Mouse (Mus musculus) ES-Bruce4 (cell line): ENCODE results near the gene Erg. TPM values are rescaled to one million over a fixed set of nuclear protein-coding genes. Genes with fewer than 3 reads are reported as not detected.

Experiments used
- H3K27ac ChIP-seq: 2 replicates; pipeline ENCODE4 v1.5.1; 2012; ENCODE audit warnings: low read length, inconsistent platforms; ENCODE audit not compliant: insufficient read depth
- H3K27me3 ChIP-seq: 2 replicates; pipeline ENCODE4 v1.6.1; 2012; ENCODE audit warnings: mild to moderate bottlenecking, low read length, inconsistent platforms; ENCODE audit not compliant: control insufficient read depth, poor library complexity, insufficient read depth, severe bottlenecking
- H3K36me3 ChIP-seq: 2 replicates; pipeline ENCODE4 v1.6.1; 2012; ENCODE audit warnings: inconsistent platforms, mild to moderate bottlenecking, low read length, moderate library complexity; ENCODE audit not compliant: control insufficient read depth, poor library complexity, insufficient read depth, severe bottlenecking
- H3K4me1 ChIP-seq: one replicate; pipeline ENCODE4 v1.8.1; 2011; ENCODE audit warnings: low read length; ENCODE audit not compliant: control insufficient read depth, insufficient read depth
- H3K4me3 ChIP-seq: 2 replicates; pipeline ENCODE4 v1.5.1; 2011; ENCODE audit warnings: low read depth, mild to moderate bottlenecking, low read length
- H3K9ac ChIP-seq: 2 replicates; pipeline ENCODE4 v1.6.1; 2012; ENCODE audit warnings: low read depth, mild to moderate bottlenecking, inconsistent platforms; ENCODE audit not compliant: poor library complexity, severe bottlenecking
- H3K9me3 ChIP-seq: replicated peaks from 2 replicates; pipeline ENCODE4 v1.6.1; 2012; ENCODE audit warnings: mild to moderate bottlenecking, low read length, inconsistent platforms; ENCODE audit not compliant: control insufficient read depth, poor library complexity, insufficient read depth, severe bottlenecking
- CTCF ChIP-seq: IDR thresholded peaks from one replicate; pipeline ENCODE4 v1.8.1; 2011; ENCODE audit warnings: low read depth, low read length
- EP300 ChIP-seq: IDR thresholded peaks from 2 replicates; pipeline ENCODE4 v1.6.1; 2011; ENCODE audit warnings: low read depth, low read length; ENCODE audit not compliant: insufficient read depth
- POLR2A ChIP-seq: IDR thresholded peaks from one replicate; pipeline ENCODE4 v1.8.1; 2011; ENCODE audit warnings: low read length; ENCODE audit not compliant: insufficient read depth
- polyA plus RNA-seq: library from polyadenylated mRNA; stranded (reverse); fragments of >200 nt; gene quantifications from 2 replicates; pipeline ENCODE4 v1.2.4, GENCODE M21; 2011; ENCODE audit warnings: low read depth; ENCODE audit not compliant: missing spikeins, insufficient read depth, insufficient read length

The Erg gene
- polyA plus RNA-seq, 1 experiment = 0.28 TPM

DNA sequence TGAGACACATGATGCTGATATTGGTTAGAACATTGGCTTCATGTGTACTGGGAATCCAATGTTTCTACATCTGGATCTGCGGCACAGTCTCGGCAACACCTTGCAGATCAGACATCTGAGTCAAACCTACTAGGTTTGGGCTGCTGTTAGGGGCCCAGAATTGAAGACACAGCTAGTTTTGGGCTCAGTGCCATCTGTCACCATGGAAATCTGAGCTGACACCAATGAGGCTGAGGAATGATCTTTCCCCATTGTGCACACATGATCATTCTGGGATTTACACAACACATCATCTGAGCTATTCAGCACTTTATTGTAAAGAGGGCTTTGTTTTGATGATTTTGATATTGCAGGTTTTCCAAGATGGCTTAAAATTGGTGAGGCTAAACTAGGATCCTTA, 199.4 kb downstream of the Erg start:
- Histone ChIP-seq H3K4me1 (no peaks in the 10 kb centered on the region), H3K27ac (no peak overlapping the region), H3K36me3 (no peaks in the 10 kb centered on the region), H3K9me3 (no peaks in the 10 kb centered on the region), H3K4me3 (no peak overlapping the region), H3K9ac (no peak overlapping the region), H3K27me3 (no peaks in the 10 kb centered on the region)
- TF ChIP-seq EP300 = no peak
- no peak for TF ChIP-seq POLR2A
- TF ChIP-seq CTCF = no peak

DNA sequence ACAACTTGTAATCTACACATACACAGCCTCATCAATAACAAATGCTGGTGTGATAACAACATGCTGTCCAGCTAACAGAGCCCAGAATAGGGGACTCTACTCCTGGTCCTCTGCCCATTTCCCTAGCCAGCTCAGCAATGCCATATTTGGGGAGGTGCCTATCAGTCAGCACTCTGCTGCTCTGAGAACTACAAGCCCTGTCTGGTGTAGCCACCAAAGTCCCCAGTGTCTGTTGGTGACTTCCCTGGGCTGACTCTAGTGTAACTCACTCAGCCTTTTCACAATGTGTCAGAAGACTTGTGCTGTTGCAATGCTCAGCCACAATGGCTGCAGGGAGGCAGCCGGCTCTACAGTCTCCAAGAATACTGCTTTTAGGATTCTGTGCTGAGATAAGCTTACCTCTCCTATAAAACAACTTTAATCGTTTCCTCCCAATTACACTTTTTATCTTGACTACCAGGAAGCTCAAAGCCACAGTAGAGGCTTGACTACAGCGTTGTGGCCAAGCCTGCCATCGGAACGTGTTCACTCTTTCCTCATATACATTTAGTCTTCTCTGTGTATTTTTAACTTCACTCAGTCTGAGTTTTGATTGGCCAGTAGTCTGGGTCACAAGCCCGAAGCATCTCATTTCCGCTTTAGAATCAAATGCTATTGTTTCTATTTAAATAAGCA, 201.0 kb downstream of the Erg start:
- Histone ChIP-seq H3K4me1 (no peaks in the 10 kb centered on the region), H3K9me3 (no peaks in the 10 kb centered on the region), H3K9ac (no peak overlapping the region), H3K27me3 (no peaks in the 10 kb centered on the region), H3K36me3 (no peaks in the 10 kb centered on the region), H3K4me3 (no peak overlapping the region), H3K27ac (no peak overlapping the region)
- TF ChIP-seq EP300 (no peak), CTCF (no peak), POLR2A (no peak)

DNA sequence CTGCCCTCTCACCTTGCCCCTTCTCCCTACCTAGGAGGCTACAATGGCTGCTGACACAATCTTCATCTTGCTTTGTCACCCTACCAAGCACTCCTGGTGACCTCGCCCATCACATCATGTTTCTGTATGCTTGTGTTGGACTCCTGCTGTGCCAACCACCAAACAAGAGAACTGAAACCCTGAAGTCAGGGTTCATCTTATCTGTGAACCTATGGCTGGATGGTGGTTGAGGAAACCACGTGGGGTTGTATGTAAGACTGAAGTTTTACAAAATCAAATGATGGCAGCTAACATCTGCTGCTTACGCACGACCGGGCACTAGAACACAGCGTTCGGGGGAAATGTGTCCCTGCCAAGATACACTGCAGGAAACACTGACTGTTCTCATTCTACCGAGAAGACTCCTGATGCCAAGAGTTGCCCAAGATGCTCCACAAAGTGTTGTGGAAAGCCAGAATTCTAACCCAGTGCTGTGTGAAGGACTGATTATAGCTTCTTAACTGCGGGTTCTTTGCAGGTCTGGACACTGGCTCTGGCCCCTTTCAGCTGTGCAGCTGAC, 201.7 kb downstream of the Erg start:
- Histone ChIP-seq H3K27ac (no peak overlapping the region), H3K36me3 (no peaks in the 10 kb centered on the region), H3K4me3 (no peak overlapping the region), H3K4me1 (no peaks in the 10 kb centered on the region), H3K27me3 (no peaks in the 10 kb centered on the region), H3K9ac (no peak overlapping the region), H3K9me3 (no peaks in the 10 kb centered on the region)
- TF ChIP-seq EP300 (no peak), CTCF (no peak), POLR2A (no peak)

DNA sequence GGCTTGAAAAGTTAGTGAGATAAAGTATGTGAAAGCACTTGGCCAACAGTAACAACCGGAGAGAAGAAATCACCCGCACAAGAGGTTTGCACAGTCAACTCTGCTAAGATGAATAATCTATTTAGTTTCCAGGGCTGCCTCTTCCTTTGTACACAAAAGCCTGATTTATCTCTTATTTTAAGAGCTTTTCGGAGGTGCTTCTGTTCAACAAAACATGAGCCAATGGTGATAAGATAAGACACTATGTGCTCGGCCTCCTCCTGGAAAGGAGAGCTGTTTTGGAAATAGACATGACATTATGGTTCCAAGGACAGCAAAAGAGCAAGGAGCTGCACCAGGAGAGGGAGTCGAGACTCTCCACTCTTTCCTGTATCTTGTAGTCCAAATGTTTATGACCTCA, 204.1 kb downstream of the Erg start:
- no peak overlapping the region for H3K4me3 ChIP-seq
- no peak overlapping the region for H3K9ac ChIP-seq
- TF ChIP-seq EP300 (no peak), CTCF (no peak)
- H3K36me3 ChIP-seq = no peaks in the 10 kb centered on the region
- no peak overlapping the region for H3K27ac ChIP-seq
- no peaks in the 10 kb centered on the region for H3K9me3 ChIP-seq
- H3K27me3 ChIP-seq = no peaks in the 10 kb centered on the region
- no peaks in the 10 kb centered on the region for H3K4me1 ChIP-seq

DNA sequence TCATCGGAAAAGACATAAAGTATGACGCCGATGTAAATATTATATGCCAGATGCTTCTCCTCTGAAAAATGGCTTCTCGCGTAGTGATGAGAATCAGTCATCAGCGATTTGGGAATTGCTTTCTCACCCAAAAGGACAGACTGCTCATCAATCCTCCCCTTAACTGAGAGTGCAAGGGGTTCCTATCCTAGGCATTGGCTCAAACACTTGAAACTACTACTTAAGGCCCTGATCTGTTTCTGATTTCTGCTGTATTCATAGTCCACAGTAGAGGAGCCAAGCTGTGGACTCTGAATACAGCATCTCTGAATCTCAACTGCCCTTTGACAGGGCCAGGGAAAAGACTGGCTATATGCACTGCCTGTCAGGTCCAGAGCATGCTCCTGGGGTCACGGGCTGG, 209.6 kb downstream of the Erg start:
- H3K36me3 ChIP-seq = no peaks in the 10 kb centered on the region
- no peak overlapping the region for H3K27ac ChIP-seq
- no peaks in the 10 kb centered on the region for H3K4me1 ChIP-seq
- no peak overlapping the region for H3K4me3 ChIP-seq
- TF ChIP-seq CTCF = no peak
- TF ChIP-seq EP300 = no peak
- H3K9ac ChIP-seq = no peak overlapping the region
- H3K27me3 ChIP-seq = no peaks in the 10 kb centered on the region
- H3K9me3 ChIP-seq = no peaks in the 10 kb centered on the region

DNA sequence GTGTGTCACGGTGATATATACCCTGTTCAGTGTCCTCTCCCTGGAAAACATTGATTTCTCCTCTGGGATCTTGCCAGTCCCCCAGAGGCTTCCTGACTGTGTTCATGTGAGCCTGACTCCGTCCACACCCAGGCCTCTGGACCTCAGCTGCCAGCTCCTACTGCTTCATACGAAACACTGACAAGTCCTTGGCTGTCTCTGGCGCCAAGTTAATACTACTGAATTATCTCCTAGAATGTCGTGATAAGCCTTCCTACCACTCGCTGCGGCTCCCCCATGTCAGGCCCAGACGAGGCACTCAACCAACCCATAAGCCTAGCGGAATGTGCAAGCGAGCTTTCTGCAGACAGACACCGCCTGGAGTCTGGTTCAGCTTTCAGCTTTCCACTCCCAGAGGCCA, 210.0 kb downstream of the Erg start:
- Histone ChIP-seq H3K9me3 (no peaks in the 10 kb centered on the region), H3K27ac (no peak overlapping the region), H3K9ac (no peak overlapping the region), H3K27me3 (no peaks in the 10 kb centered on the region), H3K4me1 (no peaks in the 10 kb centered on the region), H3K4me3 (no peak overlapping the region), H3K36me3 (no peaks in the 10 kb centered on the region)
- TF ChIP-seq EP300 = no peak
- no peak for TF ChIP-seq POLR2A
- no peak for TF ChIP-seq CTCF
